Mouse (Mus musculus): ENCODE data around the gene Atg9a. TPM values are rescaled to one million over a fixed set of nuclear protein-coding genes. Genes with fewer than 3 reads are reported as not detected.

Atg9a gene
- total and polyA plus RNA-seq, 3 experiments = 7.8 to 26.1 TPM; not detected in 1

- Histone ChIP-seq H3K9me3 (replicated peaks; ENCODE audit: insufficient read depth, low read length) (no peaks in the 10 kb centered on the region), H3K36me3 (ENCODE audit: control insufficient read depth in 1 of 2, insufficient read depth in 2 of 2, low read length in 2 of 2) (no peaks in the 10 kb centered on the region; a peak in 1 of 4 replicates), H3K4me1 (ENCODE audit: control insufficient read depth in 1 of 2, insufficient read depth in 2 of 2, low read length in 2 of 2) (no peaks in the 10 kb centered on the region; a peak in 1 of 4 replicates), H3K4me3 (ENCODE audit: control insufficient read depth in 1 of 2, insufficient read depth in 1 of 2, low read depth in 2 of 2, low read length in 2 of 2) (no peak overlapping the region), H3K9ac (ENCODE audit: control insufficient read depth, low read depth, low read length, poor library complexity, severe bottlenecking) (no peak overlapping the region), H3K27ac (ENCODE audit: control insufficient read depth, low read depth, low read length) (no peak overlapping the region), H3K27me3 (ENCODE audit: control insufficient read depth in 1 of 2, insufficient read depth in 2 of 2, low read length in 2 of 2) (no peaks in the 10 kb centered on the region), H3K79me2 (ENCODE audit: control insufficient read depth, insufficient read depth, low read length, poor library complexity) (peaks cover 7% of the 10 kb centered on the region)
- DNase-seq (ENCODE audit: low read depth, low spot score) = no peak
- TF ChIP-seq MYC (IDR thresholded peaks at IDR 0.05; ENCODE audit: low read depth, low read length) = no peak
Measured at GRCm38 (mm10) chr1:75148727-75149126, 43.3 kb downstream of the Atg9a start.

- Histone ChIP-seq H3K27ac (ENCODE audit: control insufficient read depth, low read depth, low read length) (no peak overlapping the region), H3K4me1 (ENCODE audit: control insufficient read depth in 1 of 2, insufficient read depth in 2 of 2, low read length in 2 of 2) (peaks cover 0 to 2% of the 10 kb centered on the region in 2 experiments; a peak in 2 of 4 replicates), H3K27me3 (ENCODE audit: control insufficient read depth in 1 of 2, insufficient read depth in 2 of 2, low read length in 2 of 2) (no peaks in the 10 kb centered on the region), H3K4me3 (ENCODE audit: control insufficient read depth in 1 of 2, insufficient read depth in 1 of 2, low read depth in 2 of 2, low read length in 2 of 2) (no peak overlapping the region), H3K36me3 (ENCODE audit: control insufficient read depth in 1 of 2, insufficient read depth in 2 of 2, low read length in 2 of 2) (no peaks in the 10 kb centered on the region; a peak in 2 of 4 replicates), H3K9ac (ENCODE audit: control insufficient read depth, low read depth, low read length, poor library complexity, severe bottlenecking) (no peak overlapping the region), H3K9me3 (replicated peaks; ENCODE audit: insufficient read depth, low read length) (no peaks in the 10 kb centered on the region), H3K79me2 (ENCODE audit: control insufficient read depth, insufficient read depth, low read length, poor library complexity) (peaks cover 16% of the 10 kb centered on the region)
- TF ChIP-seq ETS1 (IDR thresholded peaks at IDR 0.05; ENCODE audit: low read depth, low read length) = no peak
- no peak for TF ChIP-seq MAZ (IDR thresholded peaks at IDR 0.05; ENCODE audit: low read depth, low read length)
- TF ChIP-seq RAD21 (IDR thresholded peaks at IDR 0.05; ENCODE audit: low read depth, low read length) = no peak
- no peak for DNase-seq (ENCODE audit: low read depth, low spot score)
Measured at GRCm38 (mm10) chr1:75147411-75148135, 44.4 kb downstream of the Atg9a start.

DNA sequence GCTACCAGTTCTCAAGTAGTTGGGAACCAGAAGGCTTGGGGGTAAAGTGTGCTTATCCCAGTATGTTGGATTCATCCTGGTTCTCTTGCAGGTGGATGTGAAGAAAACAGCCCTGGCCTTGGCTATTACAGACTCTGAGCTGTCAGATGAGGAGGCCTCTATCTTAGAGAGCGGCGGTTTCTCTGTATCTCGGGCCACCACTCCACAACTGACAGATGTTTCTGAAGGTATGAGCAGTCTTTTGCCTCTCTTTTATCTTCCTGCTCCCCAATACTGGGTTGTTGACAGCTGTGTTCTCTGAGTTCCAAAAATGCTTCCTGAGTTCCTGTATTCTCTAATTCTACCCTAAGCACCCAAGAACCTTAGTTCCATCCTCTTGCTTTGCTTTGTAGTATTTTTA is 46.4 kb downstream of the Atg9a start:
- no peaks in the 10 kb centered on the region for H3K9me3 ChIP-seq (replicated peaks; ENCODE audit: insufficient read depth, low read length)
- H3K79me2 ChIP-seq (ENCODE audit: control insufficient read depth, insufficient read depth, low read length, poor library complexity) = peaks cover 28% of the 10 kb centered on the region
- no peaks in the 10 kb centered on the region for H3K27me3 ChIP-seq (ENCODE audit: control insufficient read depth in 1 of 2, insufficient read depth in 2 of 2, low read length in 2 of 2)
- no peaks in the 10 kb centered on the region; a peak in 2 of 4 replicates for H3K36me3 ChIP-seq (ENCODE audit: control insufficient read depth in 1 of 2, insufficient read depth in 2 of 2, low read length in 2 of 2)
- peaks cover 0 to 5% of the 10 kb centered on the region in 2 experiments; a peak in 2 of 4 replicates for H3K4me1 ChIP-seq (ENCODE audit: control insufficient read depth in 1 of 2, insufficient read depth in 2 of 2, low read length in 2 of 2)
- no peak for DNase-seq (ENCODE audit: low read depth, low spot score)
- no peak overlapping the region for H3K4me3 ChIP-seq (ENCODE audit: control insufficient read depth in 1 of 2, insufficient read depth in 1 of 2, low read depth in 2 of 2, low read length in 2 of 2)
- H3K9ac ChIP-seq (ENCODE audit: control insufficient read depth, low read depth, low read length, poor library complexity, severe bottlenecking) = no peak overlapping the region
- no peak overlapping the region for H3K27ac ChIP-seq (ENCODE audit: control insufficient read depth, low read depth, low read length)
- TF ChIP-seq EP300 (IDR thresholded peaks at IDR 0.05; ENCODE audit: low read depth in 1 of 2, low read length in 2 of 2) (peak in 1 of 2 experiments; percentile 21; a peak in 1 of 4 replicates), TAL1 (IDR thresholded peaks at IDR 0.05; ENCODE audit: low read length) (no peak), CTCF (IDR thresholded peaks at IDR 0.05 in 2 of 3, conservative IDR thresholded peaks at IDR 0.05 in 1 of 3; ENCODE audit: control insufficient read depth in 1 of 3, insufficient read depth in 1 of 3, low read depth in 2 of 3, low read length in 3 of 3, poor library complexity in 1 of 3, severe bottlenecking in 1 of 3) (no peak), CHD2 (IDR thresholded peaks at IDR 0.05; ENCODE audit: low read length) (no peak), ZNF384 (IDR thresholded peaks at IDR 0.05; ENCODE audit: low read depth, low read length) (no peak), SIN3A (IDR thresholded peaks at IDR 0.05; ENCODE audit: low read length) (no peak), ETS1 (IDR thresholded peaks at IDR 0.05; ENCODE audit: low read depth, low read length) (no peak)
